Mouse (Mus musculus) kidney, adult 2 months (tissue): Measurements from ENCODE around the gene Bysl. TPM values are rescaled to one million over a fixed set of nuclear protein-coding genes. Genes with fewer than 3 reads are reported as not detected.

ENCODE experiments used
- DNase-seq: peaks from one replicate; pipeline ENCODE4 v3.0.0; 2021
- H3K27ac ChIP-seq: fragments of 200-500 bp; 2 replicates; pipeline ENCODE4 v1.5.1; 2012; ENCODE audit warnings: low read depth, low read length, control low read depth, inconsistent platforms; ENCODE audit not compliant: insufficient read depth
- H3K27me3 ChIP-seq: fragments of 200-500 bp; replicated peaks from 2 replicates; pipeline ENCODE4 v1.6.1; 2012; ENCODE audit warnings: mild to moderate bottlenecking, moderate library complexity, low read length, inconsistent platforms; ENCODE audit not compliant: control insufficient read depth, insufficient read depth
- H3K36me3 ChIP-seq: fragments of 200-500 bp; 2 replicates; pipeline ENCODE4 v1.6.1; 2012; ENCODE audit warnings: mild to moderate bottlenecking, moderate library complexity, low read length, inconsistent platforms; ENCODE audit not compliant: control insufficient read depth, insufficient read depth
- H3K4me1 ChIP-seq: fragments of 200-500 bp; 2 replicates; pipeline ENCODE4 v1.6.1; 2011; ENCODE audit warnings: low read length; ENCODE audit not compliant: control insufficient read depth, insufficient read depth
- H3K4me3 ChIP-seq: fragments of 200-500 bp; 2 replicates; pipeline ENCODE4 v1.5.1; 2011; ENCODE audit warnings: mild to moderate bottlenecking, low read depth, low read length, control low read depth; ENCODE audit not compliant: insufficient read depth
- CTCF ChIP-seq: fragments of 200-500 bp; conservative IDR thresholded peaks from 2 replicates; pipeline ENCODE4 v1.5.1; 2011; ENCODE audit warnings: low read depth, mild to moderate bottlenecking, control low read depth, low read length, moderate library complexity, mixed read lengths; ENCODE audit not compliant: insufficient read depth, insufficient read length
- POLR2A ChIP-seq: fragments of 200-500 bp; IDR thresholded peaks from one replicate; pipeline ENCODE4 v1.6.1; 2011; ENCODE audit warnings: low read depth, low read length, control low read depth
- WGBS: fragments of 180-500 bp; shearing (Covaris S2); methylation state at CpG from one replicate; pipeline ENCODE4 v1.1.7; 2018; 5-methylcytosine and 5-hydroxymethylcytosine counted together
- polyA plus RNA-seq: library from polyadenylated mRNA; depleted of rRNA; stranded (reverse); fragments of >200 nt; gene quantifications from 2 replicates; pipeline ENCODE4 v1.2.3, GENCODE M21; 2012

Bysl gene
- polyA plus RNA-seq, 1 experiment, result 8.3 TPM

DNA sequence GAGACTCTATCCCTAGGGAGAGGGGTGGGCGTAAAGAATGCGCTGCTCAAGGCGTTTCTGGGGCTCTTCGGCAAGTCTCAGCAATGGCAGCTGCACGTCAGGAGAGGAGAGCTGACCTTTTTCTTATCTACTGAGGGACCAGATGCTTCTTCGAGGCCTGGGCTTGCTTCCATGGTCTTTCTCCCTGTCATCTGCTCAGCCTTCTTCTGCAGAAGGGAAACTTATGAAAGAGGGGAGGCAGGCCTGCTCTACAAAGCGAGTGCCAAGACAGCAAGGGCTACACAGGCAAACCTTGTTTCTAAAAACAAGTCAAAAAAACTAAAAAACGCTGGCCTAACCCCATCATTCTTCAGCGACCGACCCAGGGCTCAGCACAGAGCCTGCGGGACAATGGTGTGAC lies 36.5 kb downstream of the Bysl start:
- no peak overlapping the region for H3K27ac ChIP-seq
- H3K27me3 ChIP-seq, result no peaks in the 10 kb centered on the region
- H3K4me3 ChIP-seq, result no peak overlapping the region
- no peaks in the 10 kb centered on the region for H3K36me3 ChIP-seq
- TF ChIP-seq CTCF (no peak), POLR2A (no peak)
- DNase-seq, result no peak
- no peaks in the 10 kb centered on the region for H3K4me1 ChIP-seq
- WGBS, result 82% methylated on average over 11 of the region's 11 CpGs

- H3K36me3 ChIP-seq, result no peaks in the 10 kb centered on the region
- H3K27ac ChIP-seq, result no peak overlapping the region
- no peaks in the 10 kb centered on the region for H3K27me3 ChIP-seq
- no peak for DNase-seq
- H3K4me3 ChIP-seq, result no peak overlapping the region
- H3K4me1 ChIP-seq, result no peaks in the 10 kb centered on the region
- TF ChIP-seq POLR2A, result no peak
- no peak for TF ChIP-seq CTCF
- WGBS, result 79% methylated on average over 8 of the region's 8 CpGs
Observed at GRCm38 (mm10) chr17:47574028-47574427, 37.3 kb downstream of the Bysl start.

DNA sequence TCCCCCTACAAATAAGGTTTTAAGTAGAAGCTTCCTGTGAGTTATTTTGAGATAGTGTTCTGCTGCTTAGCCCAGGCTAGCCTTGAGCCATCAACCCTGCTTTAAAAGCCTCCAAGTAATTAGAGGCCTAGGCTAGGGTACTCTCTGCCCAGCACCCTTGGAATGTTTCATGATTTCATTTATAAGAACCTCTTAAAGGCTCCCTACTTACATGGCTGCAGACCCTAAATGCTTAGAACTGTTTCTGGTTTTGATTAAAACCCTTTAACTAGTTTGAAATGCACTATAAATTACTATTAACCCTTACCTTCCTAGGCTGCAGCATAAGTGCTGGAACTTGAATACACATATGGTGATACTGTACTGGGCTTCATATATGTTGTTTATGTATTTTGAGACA lies 38.9 kb downstream of the Bysl start:
- Histone ChIP-seq H3K4me3 (no peak overlapping the region), H3K4me1 (no peaks in the 10 kb centered on the region), H3K27ac (no peak overlapping the region), H3K27me3 (no peaks in the 10 kb centered on the region), H3K36me3 (no peaks in the 10 kb centered on the region)
- no peak for DNase-seq
- TF ChIP-seq CTCF (no peak), POLR2A (no peak)

DNA sequence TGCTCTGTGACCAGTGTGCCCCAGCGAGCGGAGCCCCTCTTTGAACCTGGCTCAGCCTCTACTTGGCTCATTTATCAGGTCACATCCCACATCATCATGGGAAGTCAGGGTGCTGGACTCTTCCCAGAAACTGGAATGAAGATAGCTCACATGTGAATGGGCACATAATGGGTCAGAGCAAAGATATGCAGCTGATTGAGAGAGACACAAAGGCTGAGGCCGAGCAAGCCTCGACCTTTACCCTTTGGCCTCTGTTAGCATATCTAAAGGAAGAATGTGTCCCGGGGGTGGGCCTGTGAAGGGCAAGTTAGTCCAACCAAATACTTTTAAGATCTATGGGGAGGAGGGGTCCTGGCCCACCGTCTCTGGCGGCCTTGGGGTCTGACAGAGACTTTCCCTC lies 39.7 kb downstream of the Bysl start:
- TF ChIP-seq POLR2A (no peak), CTCF (no peak)
- no peaks in the 10 kb centered on the region for H3K4me1 ChIP-seq
- no peak overlapping the region for H3K27ac ChIP-seq
- 60% methylated on average over 7 of the region's 7 CpGs for WGBS
- DNase-seq, result no peak
- H3K27me3 ChIP-seq, result no peaks in the 10 kb centered on the region
- no peak overlapping the region for H3K4me3 ChIP-seq
- H3K36me3 ChIP-seq, result no peaks in the 10 kb centered on the region

GRCm38 (mm10) chr17:47568951-47569527 lies 42.3 kb downstream of the Bysl start:
- no peak for DNase-seq
- Histone ChIP-seq H3K27ac (no peak overlapping the region), H3K4me1 (no peaks in the 10 kb centered on the region; the same call in 1 of the 2 replicates), H3K27me3 (no peaks in the 10 kb centered on the region), H3K4me3 (no peak overlapping the region), H3K36me3 (no peaks in the 10 kb centered on the region)
- 80% methylated on average over 10 of the region's 10 CpGs for WGBS
- TF ChIP-seq CTCF (no peak), POLR2A (no peak)

DNA sequence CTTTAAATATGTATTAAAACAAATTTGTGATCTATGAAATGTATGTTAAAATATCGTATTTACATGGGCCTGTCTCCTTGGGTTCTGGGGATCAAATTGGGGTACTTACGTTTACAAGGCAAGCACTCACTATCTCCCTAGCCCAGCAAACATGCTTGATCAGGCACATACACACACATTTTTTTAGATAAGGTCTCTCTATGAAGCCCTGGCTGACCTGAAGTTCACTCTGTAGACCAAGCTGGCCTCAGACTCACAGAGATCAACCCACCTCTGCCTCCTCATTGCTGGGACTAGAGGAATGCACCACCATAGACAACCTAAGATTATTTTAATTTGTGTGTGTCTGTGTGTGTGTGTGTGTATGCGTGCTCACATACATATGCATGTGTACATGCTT lies 42.9 kb downstream of the Bysl start:
- H3K27me3 ChIP-seq, result no peaks in the 10 kb centered on the region
- H3K4me1 ChIP-seq, result no peaks in the 10 kb centered on the region; the same call in 1 of the 2 replicates
- no peak overlapping the region for H3K4me3 ChIP-seq
- WGBS, result 94% methylated on average over 3 of the region's 3 CpGs
- TF ChIP-seq POLR2A (no peak), CTCF (no peak)
- no peak overlapping the region for H3K27ac ChIP-seq
- DNase-seq, result no peak
- no peaks in the 10 kb centered on the region for H3K36me3 ChIP-seq

DNA sequence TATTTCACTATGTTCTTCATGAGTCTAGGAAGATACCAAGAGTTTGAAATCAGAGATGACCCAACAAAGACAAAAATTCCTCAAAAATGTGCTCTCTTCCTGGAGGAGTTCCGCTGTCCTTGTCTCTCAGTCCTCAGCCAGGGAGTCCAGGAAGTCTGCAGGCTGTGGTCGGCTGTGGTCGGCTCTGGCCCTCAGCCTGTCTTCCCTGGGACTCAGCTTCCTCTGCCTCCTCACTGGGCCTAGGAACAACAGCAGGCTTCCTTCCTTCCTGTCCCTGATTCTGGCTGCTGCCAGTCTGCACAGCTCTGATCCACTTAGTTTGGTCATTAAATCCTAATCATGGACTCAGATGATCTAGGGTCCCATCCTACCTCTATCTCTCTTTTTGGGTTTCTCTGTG lies 44.0 kb downstream of the Bysl start:
- TF ChIP-seq CTCF, result no peak
- no peak for TF ChIP-seq POLR2A
- H3K27me3 ChIP-seq, result no peaks in the 10 kb centered on the region
- peak overlapping the region; percentile 48; the same call in 1 of the 2 replicates for H3K27ac ChIP-seq
- 68% methylated on average over 3 of the region's 3 CpGs for WGBS
- no peaks in the 10 kb centered on the region; the same call in 1 of the 2 replicates for H3K4me1 ChIP-seq
- peak; percentile 76 for DNase-seq
- H3K4me3 ChIP-seq, result no peak overlapping the region
- no peaks in the 10 kb centered on the region for H3K36me3 ChIP-seq

DNA sequence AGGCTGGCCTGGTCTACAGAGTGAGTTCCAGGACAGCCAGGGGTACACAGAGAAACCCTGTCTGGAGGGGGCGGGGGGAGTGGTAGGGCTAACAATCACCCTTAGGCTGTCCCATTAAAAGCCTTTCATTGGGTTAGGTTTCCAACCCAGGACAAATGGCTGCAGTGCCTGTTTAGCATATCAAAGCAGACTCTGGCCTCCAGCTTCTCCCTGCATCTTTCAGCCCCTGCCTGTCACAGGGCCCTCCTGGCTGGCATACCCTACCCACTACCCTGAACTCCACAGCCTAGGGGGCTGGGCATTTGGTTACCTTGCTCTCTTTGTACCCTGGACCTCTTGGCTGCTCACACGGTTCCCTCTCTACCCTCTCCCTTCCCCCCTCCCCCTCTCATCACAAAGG lies 45.2 kb downstream of the Bysl start:
- Histone ChIP-seq H3K36me3 (no peaks in the 10 kb centered on the region), H3K27ac (no peak overlapping the region), H3K4me3 (no peak overlapping the region), H3K4me1 (no peaks in the 10 kb centered on the region; the same call in 1 of the 2 replicates), H3K27me3 (no peaks in the 10 kb centered on the region)
- 48% methylated on average over 2 of the region's 2 CpGs for WGBS
- TF ChIP-seq CTCF, result no peak
- DNase-seq, result no peak
